Mouse (Mus musculus): ENCODE results near the gene Becn1.

The Becn1 gene

GRCm38 (mm10) chr11:101269577-101270116 lies 32.4 kb downstream of the Becn1 start:
- DNase-seq (ENCODE audit: low read depth, low spot score) = no peak

DNA sequence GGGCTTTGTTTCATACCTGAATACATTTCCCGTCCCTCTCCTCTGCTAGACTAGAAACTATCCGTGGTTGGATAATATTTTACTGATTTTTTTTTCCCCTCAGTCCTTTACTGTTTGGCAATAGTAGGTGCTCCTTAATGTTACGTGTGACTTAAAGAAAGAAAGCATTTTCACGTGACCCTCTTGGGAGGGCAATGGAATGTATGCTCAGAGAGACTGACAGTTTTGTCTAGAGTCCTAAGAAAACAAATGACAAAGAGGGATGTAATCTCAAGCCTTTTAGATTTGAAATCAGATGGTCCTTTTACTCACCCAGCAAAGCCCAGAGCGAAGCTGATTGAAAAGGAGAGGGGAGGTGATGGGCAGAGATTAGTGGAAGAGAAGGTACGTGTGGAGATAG lies 36.2 kb downstream of the Becn1 start:
- DNase-seq (ENCODE audit: low read depth, low spot score) = no peak

DNA sequence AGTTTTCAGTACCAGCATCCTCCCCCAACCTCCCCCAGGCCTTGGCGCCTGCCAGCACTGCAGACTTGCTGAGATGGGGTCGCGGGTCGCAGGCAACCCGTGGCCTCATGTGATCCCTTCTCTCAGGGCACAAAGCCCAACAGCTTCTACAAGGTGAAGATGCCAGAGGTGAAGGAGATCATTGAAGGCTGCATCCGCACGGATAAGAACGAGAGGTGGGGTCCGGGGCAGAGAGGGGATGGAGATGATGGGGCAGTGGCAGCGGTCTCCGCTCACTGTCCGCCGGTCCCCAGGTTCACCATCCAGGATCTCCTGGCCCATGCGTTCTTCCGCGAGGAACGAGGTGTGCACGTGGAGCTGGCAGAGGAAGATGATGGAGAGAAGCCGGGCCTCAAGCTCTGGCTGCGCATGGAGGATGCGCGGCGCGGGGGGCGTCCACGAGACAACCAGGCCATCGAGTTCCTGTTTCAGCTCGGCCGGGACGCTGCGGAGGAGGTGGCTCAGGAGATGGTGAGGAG lies 37.1 kb downstream of the Becn1 start:
- DNase-seq (ENCODE audit: low read depth, low spot score) = no peak

DNA sequence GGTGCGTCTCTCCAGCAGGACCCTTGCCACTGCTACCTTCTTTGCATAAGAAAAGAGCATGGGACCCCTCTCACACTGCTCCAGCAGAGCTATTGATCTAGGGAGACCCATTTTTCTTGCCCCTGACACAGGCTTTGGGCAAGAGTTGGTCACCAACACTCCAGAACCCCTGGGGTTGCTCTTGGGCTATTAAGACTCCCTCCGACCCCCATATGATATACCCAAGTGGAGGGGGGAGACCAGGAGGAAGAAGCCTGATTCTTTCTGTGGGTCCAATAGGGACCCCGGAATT lies 38.2 kb downstream of the Becn1 start:
- DNase-seq (ENCODE audit: low read depth, low spot score) = no peak

DNA sequence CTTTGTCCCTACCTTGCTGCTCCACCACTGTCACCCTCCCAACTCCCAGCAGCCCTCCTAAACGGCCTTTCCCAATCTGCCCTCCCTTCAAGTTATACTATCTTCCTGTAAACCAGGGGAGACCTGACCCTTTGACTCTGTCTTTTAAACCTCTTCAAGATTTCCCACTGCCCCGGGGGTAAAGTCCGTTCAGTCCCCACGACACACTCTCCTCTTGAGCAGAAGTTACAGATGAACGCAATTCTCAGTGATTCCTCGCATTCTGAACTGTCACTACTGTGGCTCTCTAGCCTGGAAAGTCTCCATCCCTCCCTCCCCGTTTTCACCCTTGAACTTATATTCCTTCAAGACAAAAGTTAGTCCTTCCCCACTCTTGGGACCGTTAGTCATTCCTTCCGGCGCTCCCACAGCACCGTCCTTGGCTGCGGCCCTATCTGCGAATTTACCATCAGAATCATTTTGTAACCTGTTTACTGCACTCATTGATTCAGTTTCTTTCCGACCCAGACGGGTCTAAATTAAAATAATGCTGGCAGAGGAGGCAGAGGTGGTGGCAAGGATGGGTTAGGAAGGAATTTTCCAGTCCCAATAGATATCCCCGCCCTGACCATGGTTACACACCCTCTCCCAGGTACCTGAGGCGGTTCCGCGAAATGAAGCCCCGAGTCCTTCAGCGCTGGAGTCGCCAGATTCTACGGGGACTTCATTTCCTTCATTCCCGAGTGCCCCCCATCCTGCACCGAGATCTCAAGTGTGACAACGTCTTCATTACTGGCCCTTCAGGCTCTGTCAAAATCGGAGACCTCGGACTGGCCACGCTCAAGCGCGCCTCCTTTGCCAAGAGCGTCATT lies 38.7 kb downstream of the Becn1 start:
- no peak for DNase-seq (ENCODE audit: low read depth, low spot score)

- DNase-seq (ENCODE audit: low read depth, low spot score) = peak; percentile 11
Measured at GRCm38 (mm10) chr11:101262272-101262967, 39.7 kb downstream of the Becn1 start.

DNA sequence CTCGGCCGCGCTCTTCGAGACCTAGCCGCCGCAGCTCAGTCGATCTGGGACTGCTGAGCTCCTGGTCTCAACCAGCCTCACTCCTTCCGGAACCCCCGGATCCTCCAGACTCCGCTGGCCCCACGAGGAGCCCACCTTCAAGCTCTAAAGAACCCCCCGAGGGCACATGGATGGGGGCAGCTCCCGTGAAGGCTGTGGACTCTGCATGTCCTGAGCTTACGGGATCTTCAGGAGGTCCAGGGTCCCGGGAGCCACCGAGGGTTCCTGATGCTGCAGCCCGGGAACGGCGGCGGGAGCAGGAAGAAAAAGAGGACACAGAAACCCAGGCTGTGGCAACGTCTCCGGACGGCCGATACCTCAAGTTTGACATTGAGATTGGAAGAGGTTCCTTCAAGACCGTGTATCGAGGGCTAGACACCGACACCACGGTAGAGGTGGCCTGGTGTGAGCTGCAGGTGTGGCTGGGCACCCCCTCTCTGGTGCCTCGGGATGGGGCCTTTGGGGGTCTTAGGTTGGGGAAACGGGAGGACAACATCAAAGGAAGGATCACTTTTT lies 41.2 kb downstream of the Becn1 start:
- peak; percentile 21 for DNase-seq (ENCODE audit: low read depth, low spot score)

DNA sequence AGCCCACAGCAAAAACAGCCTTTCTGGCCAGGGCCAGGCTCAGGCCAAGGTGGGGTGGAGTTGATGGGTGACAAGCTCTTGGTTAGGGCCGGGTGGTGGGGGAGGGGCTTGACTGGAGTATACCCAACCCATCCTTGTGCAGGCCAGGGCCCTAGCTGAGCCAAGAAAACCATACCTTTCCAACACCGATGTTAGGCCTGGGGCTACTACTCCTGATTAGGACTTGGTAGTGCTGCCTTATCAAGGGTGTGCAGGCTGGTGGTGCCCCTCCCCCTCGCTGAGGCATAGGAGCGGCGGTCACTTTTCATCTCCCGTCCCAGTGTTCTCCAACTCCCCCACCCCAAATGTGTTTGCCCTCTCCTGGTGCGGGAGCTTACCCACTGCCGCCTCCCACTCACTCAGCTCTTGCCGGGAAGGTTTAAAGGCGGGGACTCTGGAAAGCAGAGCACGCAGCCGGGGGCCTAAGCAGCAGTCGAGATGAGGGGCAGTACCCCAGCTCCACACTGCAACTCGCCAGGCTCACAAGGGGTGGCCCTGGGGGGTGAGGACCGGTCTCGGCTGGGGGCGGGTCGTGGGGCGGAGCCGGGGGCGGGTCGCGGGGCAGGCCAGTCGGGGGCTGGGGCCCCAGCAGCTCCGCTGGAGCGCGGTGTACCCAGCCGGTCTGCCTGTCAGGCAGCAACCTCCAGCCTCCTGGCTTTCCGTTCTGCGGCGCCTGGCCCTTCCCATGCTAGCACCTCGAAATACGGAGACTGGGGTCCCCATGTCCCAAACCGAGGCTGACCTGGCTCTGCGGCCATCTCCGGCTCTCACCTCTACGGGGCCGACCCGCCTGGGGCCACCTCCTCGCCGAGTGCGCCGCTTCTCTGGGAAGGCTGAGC lies 41.9 kb downstream of the Becn1 start, which contains the start of gene Wnk4:
Wnk4 (plus strand) TSS at position 620 of the 878 bp plus-strand sequence.
- peak; percentile 41 for DNase-seq (ENCODE audit: low read depth, low spot score)

GRCm38 (mm10) chr11:101259261-101259712 lies 42.8 kb downstream of the Becn1 start:
- no peak for DNase-seq (ENCODE audit: low read depth, low spot score)

GRCm38 (mm10) chr11:101255826-101256775 lies 46.0 kb downstream of the Becn1 start:
- DNase-seq (ENCODE audit: low read depth, low spot score) = no peak

DNA sequence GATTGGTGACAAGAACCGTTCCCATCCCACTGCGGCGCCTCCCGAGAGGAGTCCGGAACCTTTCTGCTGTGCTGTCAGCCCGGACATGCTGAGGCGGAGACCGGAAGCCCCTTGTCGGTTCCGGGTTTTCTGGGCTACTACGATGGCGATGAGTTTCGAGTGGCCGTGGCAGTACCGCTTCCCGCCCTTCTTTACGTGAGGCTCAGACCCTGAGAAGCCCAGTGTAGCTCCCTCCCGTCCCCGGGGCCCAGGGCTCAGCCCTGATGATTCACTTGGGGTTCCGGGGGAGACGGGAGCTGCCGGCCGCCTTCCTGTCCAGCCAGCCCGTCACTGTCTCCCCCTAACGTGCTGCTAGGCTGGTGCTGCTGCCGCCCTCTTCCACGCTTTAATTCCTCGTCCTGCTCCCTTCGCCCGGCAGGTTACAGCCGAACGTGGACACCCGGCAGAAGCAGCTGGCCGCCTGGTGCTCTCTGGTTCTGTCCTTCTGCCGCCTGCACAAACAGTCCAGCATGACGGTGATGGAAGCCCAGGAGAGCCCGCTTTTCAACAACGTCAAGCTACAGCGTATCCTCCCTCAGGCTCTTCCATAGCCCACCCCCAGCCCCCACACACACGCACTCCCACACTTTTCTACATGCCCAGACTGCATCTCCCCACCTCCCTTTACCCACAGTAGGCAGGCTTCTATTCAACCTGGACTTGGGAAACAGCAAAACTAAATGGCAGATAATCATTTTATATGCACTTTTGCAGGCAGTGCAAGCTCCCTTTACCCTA lies 48.3 kb downstream of the Becn1 start, which contains the start of gene Vps25:
Vps25 (plus strand) TSS at position 95 of the 777 bp plus-strand sequence.
- DNase-seq (ENCODE audit: low read depth, low spot score) = peak; percentile 88

- DNase-seq (ENCODE audit: low read depth, low spot score) = no peak
Measured at GRCm38 (mm10) chr11:101252941-101253340, 49.1 kb downstream of the Becn1 start.

DNA sequence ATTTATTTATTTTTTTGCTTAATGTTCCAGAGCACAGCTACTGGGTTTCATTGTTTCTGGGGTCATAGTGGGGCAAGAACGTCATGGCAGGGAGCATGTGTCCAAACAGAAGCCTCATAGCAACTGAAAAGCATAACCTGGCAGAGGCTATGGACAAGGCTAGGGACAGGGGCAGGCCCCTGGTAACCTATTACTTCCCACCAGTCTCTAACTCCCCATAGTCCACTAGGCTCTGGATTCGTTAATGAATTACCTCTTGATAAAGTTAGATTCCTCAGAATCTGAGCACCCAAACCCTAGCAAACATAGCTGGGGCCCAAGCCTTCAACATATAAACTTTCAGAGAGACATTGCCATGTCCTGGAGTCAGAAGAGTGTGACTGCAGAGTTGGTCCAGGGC lies 51.1 kb downstream of the Becn1 start:
- DNase-seq (ENCODE audit: low read depth, low spot score) = no peak

- peak; percentile 67 for DNase-seq (ENCODE audit: low read depth, low spot score)
Measured at GRCm38 (mm10) chr11:101248258-101248994, 53.7 kb downstream of the Becn1 start.

DNA sequence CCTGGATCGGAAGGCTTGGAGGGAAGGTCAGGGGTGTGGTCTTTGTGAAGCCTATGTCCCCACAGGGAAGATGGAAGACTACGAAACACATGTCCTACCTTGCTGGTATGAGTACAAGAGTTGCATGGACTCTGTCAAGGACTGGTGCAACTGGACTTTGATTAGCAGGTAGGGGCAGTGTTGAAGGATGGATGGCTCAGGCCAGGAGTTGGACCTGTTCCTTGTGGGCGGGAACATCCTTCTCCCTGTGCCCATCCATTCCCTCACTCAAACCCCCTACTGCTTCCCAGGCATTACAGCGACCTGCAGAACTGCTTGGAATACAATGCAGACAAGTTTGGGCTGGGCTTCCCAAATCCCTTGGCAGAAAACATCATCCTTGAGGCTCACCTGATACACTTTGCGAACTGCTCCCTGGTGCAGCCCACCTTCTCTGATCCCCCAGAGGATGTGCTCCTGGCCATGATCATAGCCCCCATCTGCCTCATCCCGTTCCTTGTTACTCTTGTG lies 54.5 kb downstream of the Becn1 start:
- no peak for DNase-seq (ENCODE audit: low read depth, low spot score)

DNA sequence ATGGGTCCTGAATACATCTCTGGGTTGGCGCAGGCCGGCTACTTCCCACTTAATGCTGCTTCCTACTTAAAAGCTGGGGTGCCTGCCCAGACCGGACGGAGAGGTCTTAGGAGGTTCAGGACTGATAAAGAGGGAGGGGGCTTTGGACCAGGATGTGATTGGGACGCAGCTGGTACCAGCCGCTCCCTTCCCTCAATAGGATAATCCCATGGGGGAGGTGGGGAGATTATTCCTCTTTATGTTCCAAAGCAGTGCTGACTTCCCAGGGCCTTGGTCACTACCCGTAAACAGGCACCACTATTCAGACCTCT lies 55.4 kb downstream of the Becn1 start:
- DNase-seq (ENCODE audit: low read depth, low spot score) = no peak

GRCm38 (mm10) chr11:101245855-101246701 lies 56.0 kb downstream of the Becn1 start, which contains the start of gene Ramp2:
TSS of gene Ramp2 (plus strand) at chr11:101246028.
- peak; percentile 37 for DNase-seq (ENCODE audit: low read depth, low spot score)
